Mouse (Mus musculus) right cerebral cortex, postnatal 10 days (tissue): ENCODE data around the gene Mllt3.

Source experiments
- DNase-seq, 2 experiments: peaks; one replicate each; pipeline ENCODE4 v3.0.0; 2021; ENCODE audit warnings: low spot score in 2 of 2

The Mllt3 gene

GRCm38 (mm10) chr4:87774515-87774914, 258.6 kb downstream of the Mllt3 start:
- no peak for DNase-seq

GRCm38 (mm10) chr4:87767711-87768561, 265.2 kb downstream of the Mllt3 start:
- DNase-seq: peak in 1 of 2 experiments; percentile 48

- DNase-seq: no peak
Observed at GRCm38 (mm10) chr4:87765729-87766128, 267.4 kb downstream of the Mllt3 start.

- DNase-seq: no peak
Observed at GRCm38 (mm10) chr4:87761075-87761474, 272.1 kb downstream of the Mllt3 start.

GRCm38 (mm10) chr4:87760297-87760696, 272.9 kb downstream of the Mllt3 start:
- no peak for DNase-seq

GRCm38 (mm10) chr4:87759625-87760024, 273.5 kb downstream of the Mllt3 start:
- DNase-seq: no peak

GRCm38 (mm10) chr4:87759110-87759509, 274.1 kb downstream of the Mllt3 start:
- DNase-seq: no peak

GRCm38 (mm10) chr4:87751515-87751864, 281.7 kb downstream of the Mllt3 start:
- no peak for DNase-seq

- DNase-seq: no peak
Observed at GRCm38 (mm10) chr4:87750856-87751514, 282.2 kb downstream of the Mllt3 start.

GRCm38 (mm10) chr4:87749532-87750234, 283.5 kb downstream of the Mllt3 start:
- DNase-seq: no peak

- DNase-seq: no peak
Observed at GRCm38 (mm10) chr4:87745016-87745645, 288.0 kb downstream of the Mllt3 start.

- peak in 1 of 2 experiments; percentile 35 for DNase-seq
Observed at GRCm38 (mm10) chr4:87739524-87740128, 293.5 kb downstream of the Mllt3 start.

GRCm38 (mm10) chr4:87739104-87739503, 294.1 kb downstream of the Mllt3 start:
- DNase-seq: no peak

GRCm38 (mm10) chr4:87737201-87737806, 295.9 kb downstream of the Mllt3 start:
- no peak for DNase-seq

- no peak for DNase-seq
Observed at GRCm38 (mm10) chr4:87736779-87737178, 296.4 kb downstream of the Mllt3 start.

- DNase-seq: no peak
Observed at GRCm38 (mm10) chr4:87731118-87731672, 302.0 kb downstream of the Mllt3 start.

- peak in 1 of 2 experiments; percentile 38 for DNase-seq
Observed at GRCm38 (mm10) chr4:87728581-87728980, 304.6 kb downstream of the Mllt3 start.

GRCm38 (mm10) chr4:87723448-87723847, 309.7 kb downstream of the Mllt3 start:
- DNase-seq: no peak
